Mouse (Mus musculus): Measurements from ENCODE around the gene Mlh1. TPM values are rescaled to one million over a fixed set of nuclear protein-coding genes. Genes with fewer than 3 reads are reported as not detected.

Mlh1 gene
- total RNA-seq (2017) = 61.1 and 65.1 TPM in 2 replicates

DNA sequence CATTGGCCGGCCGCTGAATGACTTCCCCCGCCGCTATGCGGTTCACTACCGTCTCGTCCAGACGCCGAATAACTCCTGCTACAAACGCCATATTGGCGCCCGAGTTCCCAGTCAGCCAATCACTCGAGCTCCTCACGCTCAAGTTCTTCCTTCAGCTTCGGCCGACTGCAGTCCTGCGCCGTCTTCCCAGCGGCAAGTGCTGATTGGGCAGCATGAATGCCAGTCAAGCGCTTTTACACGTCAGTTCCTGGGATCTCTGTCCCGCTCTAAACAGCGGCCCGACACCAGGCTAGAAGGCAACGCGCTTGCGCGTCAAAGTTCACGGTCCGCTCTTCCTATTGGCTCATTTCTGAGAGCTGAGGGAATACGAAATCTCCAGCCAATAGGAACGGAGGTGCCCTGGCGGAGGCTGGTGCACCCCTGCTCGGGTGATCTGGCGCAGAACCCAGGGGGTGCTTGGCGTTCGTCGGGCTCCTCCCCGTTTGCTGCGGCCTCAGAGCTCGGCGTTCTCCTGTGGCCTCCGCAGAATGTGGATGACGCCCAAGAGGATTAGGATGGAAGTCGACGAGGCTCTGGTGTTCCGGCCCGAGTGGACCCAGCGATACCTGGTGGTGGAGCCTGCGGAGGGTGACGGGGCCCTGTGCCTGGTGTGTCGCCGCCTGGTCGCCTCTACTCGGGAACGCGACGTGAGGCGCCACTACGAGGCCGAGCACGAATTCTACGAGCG is at the start of gene Mlh1, which contains the start of gene Epm2aip1:
Gene Mlh1 (minus strand): TSS at position 358 of the 727 bp plus-strand sequence.
Gene Epm2aip1 (plus strand): TSS at position 496 of the 727 bp plus-strand sequence.
- ATAC-seq (replicated peaks in 1 of 2; ENCODE audit: insufficient read depth in 1 of 2, low FRiP score in 2 of 2, low TSS enrichment in 1 of 2, low read depth in 1 of 2, poor library complexity in 2 of 2, severe bottlenecking in 2 of 2) = peak; percentile 94 to 96

DNA sequence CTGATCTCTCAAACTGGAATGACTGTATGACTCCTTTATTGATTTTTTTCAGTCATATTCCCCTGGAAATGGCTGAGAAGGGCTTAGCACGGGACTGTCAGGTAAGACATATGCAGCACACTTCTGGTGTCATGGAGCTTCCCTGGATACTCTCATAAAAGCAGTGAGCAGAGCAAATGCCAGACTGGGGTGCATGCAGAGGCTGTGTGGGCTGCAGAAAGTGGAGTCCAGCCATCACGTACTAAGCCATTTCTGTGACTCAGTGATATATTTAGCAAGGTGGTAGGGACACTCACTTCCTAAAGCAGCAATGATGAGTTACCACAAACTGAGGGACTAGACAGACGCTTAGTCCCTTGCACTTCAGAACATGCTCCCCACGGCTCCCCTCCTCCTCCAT is 49.3 kb upstream of the Mlh1 start:
- ATAC-seq (replicated peaks in 1 of 2; ENCODE audit: insufficient read depth in 1 of 2, low FRiP score in 2 of 2, low TSS enrichment in 1 of 2, low read depth in 1 of 2, poor library complexity in 2 of 2, severe bottlenecking in 2 of 2) = no peak

DNA sequence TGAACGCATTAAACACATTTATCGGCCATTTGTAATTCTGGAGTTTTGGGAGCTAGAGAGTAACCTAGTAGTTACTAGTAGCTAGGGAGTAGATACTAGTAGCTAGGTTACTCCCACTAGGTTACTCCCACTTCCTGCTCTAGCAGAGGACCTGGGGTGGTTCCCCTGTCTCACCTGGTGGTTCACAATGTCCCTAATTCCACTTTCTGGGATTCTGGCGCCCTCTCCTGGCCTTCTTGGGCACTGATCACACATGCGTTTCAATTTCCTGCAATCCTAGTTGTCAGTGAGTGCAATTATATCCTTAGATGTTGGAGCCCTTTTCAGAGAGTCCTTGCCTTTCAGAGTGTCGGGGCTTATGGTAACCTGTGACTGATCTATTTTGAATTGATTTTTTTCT is 42.6 kb upstream of the Mlh1 start:
- peak; percentile 57 to 85; a peak in 3 of 4 replicates for ATAC-seq (replicated peaks in 1 of 2; ENCODE audit: insufficient read depth in 1 of 2, low FRiP score in 2 of 2, low TSS enrichment in 1 of 2, low read depth in 1 of 2, poor library complexity in 2 of 2, severe bottlenecking in 2 of 2)

DNA sequence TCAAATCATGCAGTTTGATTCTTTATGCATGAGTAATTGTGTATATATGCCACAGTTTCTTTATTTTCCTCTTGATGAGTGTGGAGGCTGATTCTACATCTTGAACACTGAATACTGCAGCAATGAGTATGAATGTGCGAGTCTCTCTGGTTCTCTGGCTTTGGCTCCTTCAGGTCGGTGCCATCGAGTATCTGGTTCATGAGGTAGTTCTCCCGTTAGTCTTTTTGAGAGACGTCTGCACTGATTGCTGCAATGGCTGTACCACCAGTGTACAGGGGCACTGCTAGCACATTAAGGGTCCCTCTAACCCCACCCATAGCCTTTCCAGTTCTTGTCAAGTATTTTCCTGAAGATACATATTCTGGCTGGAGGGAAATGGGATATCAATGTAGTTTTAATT is 42.2 kb upstream of the Mlh1 start:
- no peak for ATAC-seq (replicated peaks in 1 of 2; ENCODE audit: insufficient read depth in 1 of 2, low FRiP score in 2 of 2, low TSS enrichment in 1 of 2, low read depth in 1 of 2, poor library complexity in 2 of 2, severe bottlenecking in 2 of 2)

- ATAC-seq (replicated peaks in 1 of 2; ENCODE audit: insufficient read depth in 1 of 2, low FRiP score in 2 of 2, low TSS enrichment in 1 of 2, low read depth in 1 of 2, poor library complexity in 2 of 2, severe bottlenecking in 2 of 2) = no peak
Measured at GRCm38 (mm10) chr9:111313299-111313698, 41.7 kb upstream of the Mlh1 start.

GRCm38 (mm10) chr9:111312442-111313141 is 41.0 kb upstream of the Mlh1 start:
- ATAC-seq (replicated peaks in 1 of 2; ENCODE audit: insufficient read depth in 1 of 2, low FRiP score in 2 of 2, low TSS enrichment in 1 of 2, low read depth in 1 of 2, poor library complexity in 2 of 2, severe bottlenecking in 2 of 2) = no peak

- ATAC-seq (replicated peaks in 1 of 2; ENCODE audit: insufficient read depth in 1 of 2, low FRiP score in 2 of 2, low TSS enrichment in 1 of 2, low read depth in 1 of 2, poor library complexity in 2 of 2, severe bottlenecking in 2 of 2) = no peak
Measured at GRCm38 (mm10) chr9:111311843-111312441, 40.4 kb upstream of the Mlh1 start.

GRCm38 (mm10) chr9:111311031-111311842 is 39.6 kb upstream of the Mlh1 start, which contains the start of gene Trank1:
Gene Trank1, plus strand, starts transcription at chr9:111311739.
- ATAC-seq (replicated peaks in 1 of 2; ENCODE audit: insufficient read depth in 1 of 2, low FRiP score in 2 of 2, low TSS enrichment in 1 of 2, low read depth in 1 of 2, poor library complexity in 2 of 2, severe bottlenecking in 2 of 2) = 0 out of 4 replicates have a peak, but pooled peaks of 1 of the 2 experiments have one; percentile 25

GRCm38 (mm10) chr9:111306142-111306541 is 34.6 kb upstream of the Mlh1 start:
- no peak for ATAC-seq (replicated peaks in 1 of 2; ENCODE audit: insufficient read depth in 1 of 2, low FRiP score in 2 of 2, low TSS enrichment in 1 of 2, low read depth in 1 of 2, poor library complexity in 2 of 2, severe bottlenecking in 2 of 2)

DNA sequence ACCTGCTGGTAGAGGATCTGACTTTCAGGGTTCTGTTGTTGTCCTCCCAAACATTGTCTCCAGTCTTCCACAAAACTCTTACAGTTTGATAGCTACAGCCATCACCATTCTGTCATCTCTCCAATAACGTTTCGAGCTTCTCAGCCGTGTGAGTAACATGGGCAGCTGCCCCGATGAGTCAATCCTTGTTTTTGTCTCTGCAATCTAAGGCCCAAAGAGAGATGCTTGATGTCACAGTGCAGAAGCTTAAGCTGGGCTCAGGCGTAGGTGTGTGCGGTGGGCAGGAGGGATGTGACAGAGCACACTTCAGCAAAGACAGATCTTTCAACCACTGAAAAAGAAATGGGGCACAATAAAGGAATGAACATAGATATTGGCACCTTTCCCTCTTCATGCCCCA is 32.4 kb upstream of the Mlh1 start:
- no peak for ATAC-seq (replicated peaks in 1 of 2; ENCODE audit: insufficient read depth in 1 of 2, low FRiP score in 2 of 2, low TSS enrichment in 1 of 2, low read depth in 1 of 2, poor library complexity in 2 of 2, severe bottlenecking in 2 of 2)

DNA sequence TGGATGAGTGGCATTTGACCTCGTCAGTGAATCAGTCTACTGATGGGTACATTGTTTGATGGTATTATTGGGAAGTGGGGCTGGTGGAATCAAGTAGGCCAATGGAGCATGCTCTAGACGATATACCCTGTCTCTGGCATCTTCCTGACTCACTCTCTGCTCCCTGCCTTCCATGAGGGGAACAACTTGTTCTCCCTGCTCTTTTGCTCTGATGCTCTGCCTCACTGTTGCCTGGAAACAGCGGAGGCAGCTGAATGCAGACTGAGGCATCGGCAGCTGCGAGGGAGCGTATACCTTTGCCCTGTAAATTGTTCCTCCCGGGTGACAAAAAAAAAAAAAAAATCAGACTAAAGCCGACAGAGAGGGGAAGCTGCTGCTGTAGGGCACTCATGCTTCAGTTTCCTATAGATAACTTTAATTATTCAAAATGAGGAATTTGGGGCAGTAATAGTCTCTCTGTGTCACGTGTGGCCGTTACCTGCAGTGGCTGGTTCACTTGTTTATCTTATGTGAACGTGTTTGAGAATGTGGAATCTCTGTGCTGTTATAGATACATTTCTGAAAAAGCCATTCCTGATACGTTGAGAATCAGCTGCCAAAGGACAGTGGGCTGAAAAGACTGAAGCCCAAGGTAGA is 30.7 kb upstream of the Mlh1 start:
- no peak for ATAC-seq (replicated peaks in 1 of 2; ENCODE audit: insufficient read depth in 1 of 2, low FRiP score in 2 of 2, low TSS enrichment in 1 of 2, low read depth in 1 of 2, poor library complexity in 2 of 2, severe bottlenecking in 2 of 2)

GRCm38 (mm10) chr9:111298606-111299005 is 27.0 kb upstream of the Mlh1 start:
- ATAC-seq (replicated peaks in 1 of 2; ENCODE audit: insufficient read depth in 1 of 2, low FRiP score in 2 of 2, low TSS enrichment in 1 of 2, low read depth in 1 of 2, poor library complexity in 2 of 2, severe bottlenecking in 2 of 2) = no peak

GRCm38 (mm10) chr9:111296433-111296832 is 24.8 kb upstream of the Mlh1 start:
- ATAC-seq (replicated peaks in 1 of 2; ENCODE audit: insufficient read depth in 1 of 2, low FRiP score in 2 of 2, low TSS enrichment in 1 of 2, low read depth in 1 of 2, poor library complexity in 2 of 2, severe bottlenecking in 2 of 2) = no peak

GRCm38 (mm10) chr9:111295323-111295722 is 23.7 kb upstream of the Mlh1 start:
- no peak for ATAC-seq (replicated peaks in 1 of 2; ENCODE audit: insufficient read depth in 1 of 2, low FRiP score in 2 of 2, low TSS enrichment in 1 of 2, low read depth in 1 of 2, poor library complexity in 2 of 2, severe bottlenecking in 2 of 2)

- ATAC-seq (replicated peaks in 1 of 2; ENCODE audit: insufficient read depth in 1 of 2, low FRiP score in 2 of 2, low TSS enrichment in 1 of 2, low read depth in 1 of 2, poor library complexity in 2 of 2, severe bottlenecking in 2 of 2) = no peak
Measured at GRCm38 (mm10) chr9:111294911-111295310, 23.3 kb upstream of the Mlh1 start.

DNA sequence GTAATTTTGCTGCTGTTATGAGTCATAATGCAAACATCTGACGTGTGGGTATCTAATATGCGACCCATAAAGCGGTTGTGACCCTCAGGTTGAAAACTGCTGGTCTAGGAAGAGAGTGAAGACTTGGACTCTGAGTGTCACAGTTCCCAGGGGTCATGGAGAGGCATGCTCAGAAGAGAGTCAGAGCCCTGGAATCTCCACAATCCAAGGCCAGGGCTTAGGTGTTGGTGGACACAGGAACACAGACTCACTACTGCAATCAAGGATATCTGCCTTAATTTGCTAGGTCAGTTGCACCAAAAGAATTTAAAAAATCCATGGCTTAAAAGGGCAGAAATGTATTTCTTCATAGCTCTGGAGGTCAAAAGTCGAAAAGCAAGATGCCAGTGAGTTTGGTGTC is 21.6 kb upstream of the Mlh1 start:
- ATAC-seq (replicated peaks in 1 of 2; ENCODE audit: insufficient read depth in 1 of 2, low FRiP score in 2 of 2, low TSS enrichment in 1 of 2, low read depth in 1 of 2, poor library complexity in 2 of 2, severe bottlenecking in 2 of 2) = no peak

- ATAC-seq (replicated peaks in 1 of 2; ENCODE audit: insufficient read depth in 1 of 2, low FRiP score in 2 of 2, low TSS enrichment in 1 of 2, low read depth in 1 of 2, poor library complexity in 2 of 2, severe bottlenecking in 2 of 2) = no peak
Measured at GRCm38 (mm10) chr9:111290539-111291100, 19.0 kb upstream of the Mlh1 start.
